Mouse (Mus musculus) neural tube, embryonic 13.5 days (tissue): ENCODE measurements at regions not wholly inside any gene's neighbourhood (a gene's known extent, or its start where the extent isn't known, plus 50 kb on each side); places are given as distances from the start of the nearest gene placed in this dataset.
A peak's percentile ranks its signal among the peaks of the same experiment; 100 is the strongest.

Experiments
- ATAC-seq: fragments of 200-750 bp; cut with Nextera tagmentation; 2 replicates; pipeline ENCODE4 v1.8.0; 2017; ENCODE audit warnings: low read depth, mild to moderate bottlenecking, moderate TSS enrichment, moderate library complexity
- H3K27ac ChIP-seq: fragments of 300-500 bp; sonication (generic); replicated peaks from 2 replicates; pipeline ENCODE4 v1.5.1; 2015; ENCODE audit warnings: moderate library complexity, mild to moderate bottlenecking, inconsistent platforms
- H3K27me3 ChIP-seq: fragments of 300-500 bp; sonication (generic); 2 replicates; pipeline ENCODE4 v1.6.1; 2015; ENCODE audit warnings: mild to moderate bottlenecking, inconsistent platforms
- H3K36me3 ChIP-seq: fragments of 300-500 bp; sonication (generic); 2 replicates; pipeline ENCODE4 v1.6.1; 2015; ENCODE audit warnings: mild to moderate bottlenecking, inconsistent platforms
- H3K4me1 ChIP-seq: fragments of 300-500 bp; sonication (generic); replicated peaks from 2 replicates; pipeline ENCODE4 v1.6.1; 2015; ENCODE audit warnings: inconsistent platforms
- H3K4me2 ChIP-seq: fragments of 300-500 bp; sonication (generic); 2 replicates; pipeline ENCODE4 v1.6.1; 2015; ENCODE audit warnings: inconsistent platforms, mild to moderate bottlenecking, moderate library complexity
- H3K4me3 ChIP-seq: fragments of 300-500 bp; sonication (generic); 2 replicates; pipeline ENCODE4 v1.5.1; 2015; ENCODE audit warnings: mild to moderate bottlenecking, inconsistent platforms
- H3K9ac ChIP-seq: fragments of 300-500 bp; sonication (generic); 2 replicates; pipeline ENCODE4 v1.6.1; 2015; ENCODE audit warnings: moderate library complexity, mild to moderate bottlenecking, inconsistent platforms
- H3K9me3 ChIP-seq: fragments of 300-500 bp; sonication (generic); 2 replicates; pipeline ENCODE4 v1.6.1; 2016; ENCODE audit warnings: inconsistent platforms
- WGBS: fragments of 180-500 bp; shearing (Covaris S2); methylation state at CpG from one replicate; pipeline ENCODE4 v1.1.7; 2015; 5-methylcytosine and 5-hydroxymethylcytosine counted together

- Histone ChIP-seq H3K36me3 (no peaks in the 10 kb centered on the region), H3K4me2 (no peak overlapping the region), H3K4me1 (peaks cover 12% of the 10 kb centered on the region; the same call in 1 of the 2 replicates), H3K9ac (no peak overlapping the region), H3K9me3 (no peaks in the 10 kb centered on the region), H3K27me3 (no peaks in the 10 kb centered on the region), H3K27ac (no peak overlapping the region; the same call in 1 of the 2 replicates), H3K4me3 (no peak overlapping the region)
- no peak for ATAC-seq
- 58% methylated on average over 5 of the region's 5 CpGs for WGBS
Observed at GRCm38 (mm10) chr7:71234176-71234769, 117.0 kb downstream of the Gm10295 start.

GRCm38 (mm10) chr7:71232821-71233815 lies 118.2 kb downstream of the Gm10295 start:
- H3K4me1 ChIP-seq: peaks cover 12% of the 10 kb centered on the region; the same call in 1 of the 2 replicates
- H3K4me3 ChIP-seq: no peak overlapping the region
- H3K27ac ChIP-seq: no peak overlapping the region
- H3K27me3 ChIP-seq: no peaks in the 10 kb centered on the region
- ATAC-seq: no peak
- 77% methylated on average over 8 of the region's 8 CpGs for WGBS
- no peak overlapping the region for H3K9ac ChIP-seq
- no peaks in the 10 kb centered on the region for H3K36me3 ChIP-seq
- H3K4me2 ChIP-seq: no peak overlapping the region
- no peaks in the 10 kb centered on the region for H3K9me3 ChIP-seq

GRCm38 (mm10) chr7:71230901-71231477 lies 120.3 kb downstream of the Gm10295 start:
- no peaks in the 10 kb centered on the region for H3K27me3 ChIP-seq
- no peak overlapping the region for H3K27ac ChIP-seq
- ATAC-seq: no peak
- no peak overlapping the region for H3K9ac ChIP-seq
- no peak overlapping the region for H3K4me3 ChIP-seq
- H3K4me2 ChIP-seq: no peak overlapping the region
- H3K9me3 ChIP-seq: no peaks in the 10 kb centered on the region
- H3K36me3 ChIP-seq: no peaks in the 10 kb centered on the region
- peaks cover 5% of the 10 kb centered on the region; the same call in 1 of the 2 replicates for H3K4me1 ChIP-seq
- WGBS: 73% methylated on average over 4 of the region's 4 CpGs

- 56% methylated on average over 3 of the region's 3 CpGs for WGBS
- Histone ChIP-seq H3K4me1 (no peaks in the 10 kb centered on the region), H3K9ac (no peak overlapping the region), H3K27me3 (no peaks in the 10 kb centered on the region), H3K27ac (no peak overlapping the region), H3K4me2 (no peak overlapping the region), H3K36me3 (no peaks in the 10 kb centered on the region), H3K4me3 (no peak overlapping the region), H3K9me3 (no peaks in the 10 kb centered on the region)
- no peak for ATAC-seq
Observed at GRCm38 (mm10) chr7:71229183-71229582, 122.1 kb downstream of the Gm10295 start.

GRCm38 (mm10) chr7:71224320-71224865 lies 126.9 kb downstream of the Gm10295 start:
- H3K27ac ChIP-seq: no peak overlapping the region
- no peak overlapping the region for H3K4me3 ChIP-seq
- H3K27me3 ChIP-seq: no peaks in the 10 kb centered on the region
- H3K4me1 ChIP-seq: no peaks in the 10 kb centered on the region
- WGBS: 67% methylated on average over 8 of the region's 9 CpGs
- no peak overlapping the region for H3K4me2 ChIP-seq
- no peaks in the 10 kb centered on the region for H3K36me3 ChIP-seq
- H3K9me3 ChIP-seq: no peaks in the 10 kb centered on the region
- H3K9ac ChIP-seq: no peak overlapping the region
- ATAC-seq: no peak

- ATAC-seq: no peak
- H3K4me2 ChIP-seq: no peak overlapping the region
- H3K4me3 ChIP-seq: no peak overlapping the region
- no peaks in the 10 kb centered on the region for H3K27me3 ChIP-seq
- no peaks in the 10 kb centered on the region for H3K36me3 ChIP-seq
- no peaks in the 10 kb centered on the region for H3K9me3 ChIP-seq
- WGBS: 67% methylated on average over 17 of the region's 17 CpGs
- H3K9ac ChIP-seq: no peak overlapping the region
- no peaks in the 10 kb centered on the region for H3K4me1 ChIP-seq
- H3K27ac ChIP-seq: no peak overlapping the region
Observed at GRCm38 (mm10) chr7:71223513-71224319, 127.6 kb downstream of the Gm10295 start.

- H3K4me1 ChIP-seq: 0 out of 2 replicates have a peak, but pooled peaks cover 2% of the 10 kb centered on the region
- H3K27ac ChIP-seq: no peak overlapping the region
- H3K4me2 ChIP-seq: no peak overlapping the region
- no peaks in the 10 kb centered on the region for H3K27me3 ChIP-seq
- WGBS: 82% methylated on average over 7 of the region's 7 CpGs
- H3K36me3 ChIP-seq: no peaks in the 10 kb centered on the region
- H3K4me3 ChIP-seq: no peak overlapping the region
- ATAC-seq: no peak
- no peaks in the 10 kb centered on the region for H3K9me3 ChIP-seq
- no peak overlapping the region for H3K9ac ChIP-seq
Observed at GRCm38 (mm10) chr7:71217344-71217743, 133.9 kb downstream of the Gm10295 start.

GRCm38 (mm10) chr7:71216808-71217207 lies 134.5 kb downstream of the Gm10295 start:
- H3K4me3 ChIP-seq: no peak overlapping the region
- WGBS: 51% methylated on average over 2 of the region's 2 CpGs
- no peaks in the 10 kb centered on the region for H3K27me3 ChIP-seq
- 0 out of 2 replicates have a peak, but pooled peaks cover 2% of the 10 kb centered on the region for H3K4me1 ChIP-seq
- no peaks in the 10 kb centered on the region for H3K9me3 ChIP-seq
- H3K36me3 ChIP-seq: no peaks in the 10 kb centered on the region
- H3K4me2 ChIP-seq: no peak overlapping the region
- H3K27ac ChIP-seq: no peak overlapping the region
- no peak for ATAC-seq
- no peak overlapping the region for H3K9ac ChIP-seq

- Histone ChIP-seq H3K27ac (no peak overlapping the region), H3K9me3 (no peaks in the 10 kb centered on the region)
Observed at GRCm38 (mm10) chr7:71214500-71215055, 136.7 kb downstream of the Gm10295 start.

GRCm38 (mm10) chr7:71193131-71193530 lies 158.2 kb downstream of the Gm10295 start:
- H3K27me3 ChIP-seq: no peaks in the 10 kb centered on the region
- 21% methylated on average over 7 of the region's 7 CpGs for WGBS
- H3K9ac ChIP-seq: no peak overlapping the region
- H3K36me3 ChIP-seq: no peaks in the 10 kb centered on the region
- no peak overlapping the region; the same call in 1 of the 2 replicates for H3K27ac ChIP-seq
- H3K4me2 ChIP-seq: no peak overlapping the region
- 0 out of 2 replicates have a peak, but pooled peaks have one; percentile 52 for ATAC-seq
- no peak overlapping the region for H3K4me3 ChIP-seq
- no peaks in the 10 kb centered on the region for H3K9me3 ChIP-seq
- peaks cover 12% of the 10 kb centered on the region for H3K4me1 ChIP-seq

More at GRCm38 (mm10) chr7:71214500-71215055, 136.7 kb downstream of the Gm10295 start:
- Histone ChIP-seq H3K27me3 (no peaks in the 10 kb centered on the region), H3K4me3 (no peak overlapping the region), H3K4me2 (no peak overlapping the region), H3K9ac (no peak overlapping the region), H3K36me3 (no peaks in the 10 kb centered on the region), H3K4me1 (0 out of 2 replicates have a peak, but pooled peaks cover 2% of the 10 kb centered on the region)
- 56% methylated on average over 13 of the region's 13 CpGs for WGBS
- no peak for ATAC-seq

- WGBS: 34% methylated on average over 12 of the region's 12 CpGs
- Histone ChIP-seq H3K9me3 (no peaks in the 10 kb centered on the region), H3K4me3 (no peak overlapping the region), H3K27ac (no peak overlapping the region), H3K4me1 (peaks cover 14% of the 10 kb centered on the region), H3K27me3 (no peaks in the 10 kb centered on the region), H3K9ac (no peak overlapping the region), H3K4me2 (no peak overlapping the region), H3K36me3 (no peaks in the 10 kb centered on the region)
- ATAC-seq: peak; percentile 90
Observed at GRCm38 (mm10) chr7:71190161-71190711, 161.0 kb downstream of the Gm10295 start.
